Mouse (Mus musculus) limb, embryonic 11.5 days (tissue): ENCODE results near the gene Lig3. TPM values are rescaled to one million over a fixed set of nuclear protein-coding genes. Genes with fewer than 3 reads are reported as not detected.

Experiments
- ATAC-seq: fragments of 200-750 bp; cut with Nextera tagmentation; 2 replicates; pipeline ENCODE4 v1.8.0; 2017; ENCODE audit warnings: low read depth; ENCODE audit not compliant: insufficient number of reproducible peaks, low FRiP score, low TSS enrichment
- DNase-seq: peaks from one replicate; pipeline ENCODE4 v3.0.0-alpha.2; 2015; ENCODE audit warnings: low spot score
- H3K27ac ChIP-seq: fragments of 300-500 bp; sonication (generic); replicated peaks from 2 replicates; pipeline ENCODE4 v1.5.1; 2014; ENCODE audit warnings: low read depth, mild to moderate bottlenecking, low read length
- H3K27me3 ChIP-seq: fragments of 300-500 bp; sonication (generic); 2 replicates; pipeline ENCODE4 v1.6.1; 2014; ENCODE audit warnings: mild to moderate bottlenecking, low read length, mixed read lengths; ENCODE audit not compliant: control insufficient read depth, insufficient read depth
- H3K36me3 ChIP-seq: fragments of 300-500 bp; sonication (generic); 2 replicates; pipeline ENCODE4 v1.6.1; 2014; ENCODE audit warnings: mild to moderate bottlenecking, low read length, moderate library complexity, mixed read lengths; ENCODE audit not compliant: control insufficient read depth, insufficient read depth
- H3K4me1 ChIP-seq: fragments of 300-500 bp; sonication (generic); 2 replicates; pipeline ENCODE4 v1.6.1; 2014; ENCODE audit warnings: low read length, mixed read lengths; ENCODE audit not compliant: control insufficient read depth, insufficient read depth
- H3K4me2 ChIP-seq: fragments of 300-500 bp; sonication (generic); 2 replicates; pipeline ENCODE4 v1.6.1; 2014; ENCODE audit warnings: low read depth, mild to moderate bottlenecking, moderate library complexity; ENCODE audit not compliant: severe bottlenecking
- H3K4me3 ChIP-seq: fragments of 300-500 bp; sonication (generic); 2 replicates; pipeline ENCODE4 v1.5.1; 2014; ENCODE audit warnings: low read depth, low read length
- H3K9ac ChIP-seq: fragments of 300-500 bp; sonication (generic); 2 replicates; pipeline ENCODE4 v1.6.1; 2014; ENCODE audit warnings: mild to moderate bottlenecking, low read length
- H3K9me3 ChIP-seq: fragments of 300-500 bp; sonication (generic); 2 replicates; pipeline ENCODE4 v1.6.1; 2016; ENCODE audit warnings: low read length; ENCODE audit not compliant: control insufficient read depth
- WGBS: fragments of 180-500 bp; shearing (Covaris S2); extraction: QIAGEN DNeasy Blood & Tissue Kit; methylation state at CpG from one replicate; pipeline ENCODE4 v1.1.7; 2014; 5-methylcytosine and 5-hydroxymethylcytosine counted together
- polyA plus RNA-seq: library from polyadenylated mRNA; unstranded; fragments of >200 nt; fragmentation: Nextera tagmentation; extraction: Ambion mirVana; gene quantifications from 2 replicates; pipeline ENCODE4 v1.2.1, GENCODE M21; 2014

Gene Lig3
- polyA plus RNA-seq, 1 experiment from 2014 or later = 44.7 TPM

- H3K36me3 ChIP-seq = no peaks in the 10 kb centered on the region
- no peak overlapping the region; the same call in 1 of the 2 replicates for H3K4me2 ChIP-seq
- ATAC-seq = no peak
- H3K9me3 ChIP-seq = no peaks in the 10 kb centered on the region
- no peak overlapping the region for H3K4me3 ChIP-seq
- peaks cover 7% of the 10 kb centered on the region for H3K4me1 ChIP-seq
- WGBS = 55% methylated on average over 11 of the region's 11 CpGs
- no peak overlapping the region for H3K9ac ChIP-seq
- H3K27ac ChIP-seq = peak overlapping the region; percentile 73
- DNase-seq = no peak
- no peaks in the 10 kb centered on the region for H3K27me3 ChIP-seq
These were observed 54.9 kb downstream of the Lig3 start for GRCm38 (mm10) chr11:82835616-82836432.

- WGBS = 37% methylated on average over 7 of the region's 7 CpGs
- H3K4me2 ChIP-seq = no peak overlapping the region
- H3K9ac ChIP-seq = no peak overlapping the region
- H3K9me3 ChIP-seq = no peaks in the 10 kb centered on the region
- H3K27me3 ChIP-seq = no peaks in the 10 kb centered on the region
- H3K27ac ChIP-seq = 0 out of 2 replicates have a peak overlapping the region, but pooled peaks have one; percentile 12
- ATAC-seq (no peak), DNase-seq (no peak)
- H3K36me3 ChIP-seq = no peaks in the 10 kb centered on the region
- no peak overlapping the region for H3K4me3 ChIP-seq
- H3K4me1 ChIP-seq = 0 out of 2 replicates have a peak, but pooled peaks cover 2% of the 10 kb centered on the region
These were observed 56.3 kb downstream of the Lig3 start for GRCm38 (mm10) chr11:82837192-82837591.

- no peak for DNase-seq
- H3K9ac ChIP-seq = no peak overlapping the region
- WGBS = 67% methylated on average over 7 of the region's 7 CpGs
- H3K4me1 ChIP-seq = 0 out of 2 replicates have a peak, but pooled peaks cover 2% of the 10 kb centered on the region
- no peaks in the 10 kb centered on the region for H3K27me3 ChIP-seq
- no peaks in the 10 kb centered on the region for H3K9me3 ChIP-seq
- H3K36me3 ChIP-seq = no peaks in the 10 kb centered on the region
- no peak overlapping the region for H3K4me3 ChIP-seq
- 0 out of 2 replicates have a peak overlapping the region, but pooled peaks have one; percentile 18 for H3K27ac ChIP-seq
- H3K4me2 ChIP-seq = no peak overlapping the region
- no peak for ATAC-seq
These were observed 56.9 kb downstream of the Lig3 start for GRCm38 (mm10) chr11:82837848-82838247.

GRCm38 (mm10) chr11:82838511-82838910 is 57.6 kb downstream of the Lig3 start:
- no peak for ATAC-seq
- 51% methylated on average over 5 of the region's 5 CpGs for WGBS

GRCm38 (mm10) chr11:82844771-82845414 is 64.0 kb downstream of the Lig3 start:
- Histone ChIP-seq H3K36me3 (no peaks in the 10 kb centered on the region), H3K27me3 (no peaks in the 10 kb centered on the region), H3K9ac (no peak overlapping the region), H3K4me2 (no peak overlapping the region), H3K4me3 (no peak overlapping the region), H3K4me1 (peaks cover 13% of the 10 kb centered on the region), H3K9me3 (no peaks in the 10 kb centered on the region), H3K27ac (no peak overlapping the region)
- 71% methylated on average over 11 of the region's 11 CpGs for WGBS
- ATAC-seq = no peak
- DNase-seq = no peak

More at GRCm38 (mm10) chr11:82838511-82838910, 57.6 kb downstream of the Lig3 start:
- Histone ChIP-seq H3K27me3 (no peaks in the 10 kb centered on the region), H3K9ac (no peak overlapping the region), H3K4me3 (no peak overlapping the region), H3K4me2 (no peak overlapping the region), H3K9me3 (no peaks in the 10 kb centered on the region), H3K27ac (no peak overlapping the region), H3K4me1 (0 out of 2 replicates have a peak, but pooled peaks cover 2% of the 10 kb centered on the region), H3K36me3 (no peaks in the 10 kb centered on the region)
- no peak for DNase-seq

GRCm38 (mm10) chr11:82845415-82846078 is 64.6 kb downstream of the Lig3 start:
- no peaks in the 10 kb centered on the region for H3K36me3 ChIP-seq
- no peaks in the 10 kb centered on the region for H3K27me3 ChIP-seq
- H3K4me1 ChIP-seq = peaks cover 19% of the 10 kb centered on the region
- no peak for ATAC-seq
- peak overlapping the region; percentile 10; the same call in 1 of the 2 replicates for H3K4me2 ChIP-seq
- H3K27ac ChIP-seq = 0 out of 2 replicates have a peak overlapping the region, but pooled peaks have one; percentile 40
- no peaks in the 10 kb centered on the region for H3K9me3 ChIP-seq
- DNase-seq = peak; percentile 32
- 34% methylated on average over 16 of the region's 16 CpGs for WGBS
- no peak overlapping the region for H3K4me3 ChIP-seq
- no peak overlapping the region for H3K9ac ChIP-seq

GRCm38 (mm10) chr11:82846079-82846436 is 65.2 kb downstream of the Lig3 start:
- Histone ChIP-seq H3K27ac (0 out of 2 replicates have a peak overlapping the region, but pooled peaks have one; percentile 40), H3K4me2 (peak overlapping the region; percentile 5; the same call in 1 of the 2 replicates), H3K9ac (no peak overlapping the region), H3K9me3 (no peaks in the 10 kb centered on the region), H3K4me3 (no peak overlapping the region), H3K27me3 (no peaks in the 10 kb centered on the region), H3K36me3 (no peaks in the 10 kb centered on the region), H3K4me1 (peaks cover 20% of the 10 kb centered on the region)
- 14% methylated on average over 4 of the region's 4 CpGs for WGBS
- DNase-seq = no peak
- no peak for ATAC-seq

GRCm38 (mm10) chr11:82846938-82847337 is 66.0 kb downstream of the Lig3 start:
- Histone ChIP-seq H3K27me3 (no peaks in the 10 kb centered on the region), H3K4me3 (no peak overlapping the region), H3K27ac (no peak overlapping the region), H3K36me3 (no peaks in the 10 kb centered on the region), H3K4me1 (peaks cover 20% of the 10 kb centered on the region), H3K9me3 (no peaks in the 10 kb centered on the region), H3K4me2 (no peak overlapping the region), H3K9ac (no peak overlapping the region)
- DNase-seq (no peak), ATAC-seq (no peak)
- 89% methylated on average over 3 of the region's 3 CpGs for WGBS
